Mouse (Mus musculus) testis, adult 2 months (tissue): ENCODE measurements around the gene Ttbk2.

ENCODE experiments used
- CTCF ChIP-seq: fragments of 200-500 bp; IDR thresholded peaks from 2 replicates; pipeline ENCODE4 v1.5.1; 2012; ENCODE audit warnings: low read depth, mild to moderate bottlenecking, inconsistent platforms, low read length, moderate library complexity; ENCODE audit not compliant: control insufficient read depth, insufficient read depth, insufficient replicate concordance
- POLR2A ChIP-seq: fragments of 200-500 bp; IDR thresholded peaks from 2 replicates; pipeline ENCODE4 v1.6.1; 2012; ENCODE audit warnings: low read depth, mild to moderate bottlenecking, inconsistent platforms, low read length, moderate library complexity; ENCODE audit not compliant: control insufficient read depth

- no peak for TF ChIP-seq CTCF
- no peak for TF ChIP-seq POLR2A
Measured at GRCm38 (mm10) chr2:120724176-120724575, 126.2 kb downstream of the Ttbk2 start.
